9 mouse cellular contexts compared by ENCODE assay signal in genomic region chr7:109617838-109618237, GRCm38 (mm10).
A peak's percentile ranks its signal among the peaks of the same experiment; 100 is the strongest.
DNase-seq lines count a peak whose midpoint lies in the region; ATAC-seq lines count a peak whose summit lies in the region.
"Had no signal": no experiment of that assay in that cellular context is flagged by ENCODE, and none has a peak within 500 bp of the region (broad histone marks: within the 10 kb centered on the region; RNA-seq: fewer than 3 reads in every experiment).

No protein-coding gene starts in this region.

- H3K4me1 ChIP-seq in heart, embryonic 15.5 days (replicated peaks), result peaks cover 81% of the 10 kb centered on the region
- peaks cover 39% of the 10 kb centered on the region for H3K4me1 ChIP-seq in intestine, embryonic 16.5 days (ENCODE audit: control insufficient read depth, insufficient read depth, low read length)
- peaks cover 33% of the 10 kb centered on the region for H3K4me1 ChIP-seq in forebrain, embryonic 15.5 days

- WGBS in heart, embryonic 15.5 days, result 27% methylated on average over 3 of the region's 3 CpGs
- 58% methylated on average over 3 of the region's 3 CpGs for WGBS in intestine, embryonic 16.5 days
- WGBS in forebrain, embryonic 15.5 days, result 81% methylated on average over 3 of the region's 3 CpGs

- no peak overlapping the region for H3K9ac ChIP-seq in heart, embryonic 15.5 days
- H3K9ac ChIP-seq in intestine, embryonic 16.5 days (ENCODE audit: low read depth, low read length), result no peak overlapping the region
- H3K9ac ChIP-seq in forebrain, embryonic 15.5 days (replicated peaks), result no peak overlapping the region

- no peaks in the 10 kb centered on the region for H3K36me3 ChIP-seq in heart, embryonic 15.5 days
- no peaks in the 10 kb centered on the region for H3K36me3 ChIP-seq in intestine, embryonic 16.5 days (ENCODE audit: control insufficient read depth, insufficient read depth, low read length)
- no peaks in the 10 kb centered on the region for H3K36me3 ChIP-seq in forebrain, embryonic 15.5 days

- H3K9me3 ChIP-seq in heart, embryonic 15.5 days (replicated peaks), result no peaks in the 10 kb centered on the region
- no peaks in the 10 kb centered on the region for H3K9me3 ChIP-seq in intestine, embryonic 16.5 days (ENCODE audit: control insufficient read depth, low read length)
- H3K9me3 ChIP-seq in forebrain, embryonic 15.5 days, result no peaks in the 10 kb centered on the region
- H3K9me3 ChIP-seq: limb, embryonic 12.5 days had no signal

- no peak for ATAC-seq in heart, embryonic 15.5 days (replicated peaks; ENCODE audit: insufficient number of reproducible peaks, insufficient read depth, low FRiP score, low read depth)
- ATAC-seq in intestine, embryonic 16.5 days, result no peak
- no peak for ATAC-seq in forebrain, embryonic 15.5 days (replicated peaks)

- H3K4me3 ChIP-seq in heart, embryonic 15.5 days, result no peak overlapping the region
- no peak overlapping the region for H3K4me3 ChIP-seq in intestine, embryonic 16.5 days (ENCODE audit: low read length)
- no peak overlapping the region for H3K4me3 ChIP-seq in forebrain, embryonic 15.5 days
- H3K4me3 ChIP-seq: limb, embryonic 12.5 days had no signal

- no peak overlapping the region for H3K4me2 ChIP-seq in heart, embryonic 15.5 days
- H3K4me2 ChIP-seq in intestine, embryonic 16.5 days (ENCODE audit: low read depth, low read length), result no peak overlapping the region
- no peak overlapping the region for H3K4me2 ChIP-seq in forebrain, embryonic 15.5 days (replicated peaks)

- DNase-seq in kidney, adult 8-10 months, result peak; percentile 19 to 44
- no peak for DNase-seq in kidney, postnatal 4 days
- peak; percentile 59 for DNase-seq in Muller cell, postnatal 12 days (ENCODE audit: inconsistent ontology term)
- DNase-seq in cerebellum, postnatal 36 days, result peak; percentile 94 to 96
- no peak for DNase-seq in frontal cortex, postnatal 10 days (ENCODE audit: low spot score in 2 of 2)

- peak overlapping the region; percentile 96 for H3K27ac ChIP-seq in heart, embryonic 15.5 days
- H3K27ac ChIP-seq in intestine, embryonic 16.5 days (ENCODE audit: low read length), result no peak overlapping the region
- H3K27ac ChIP-seq in forebrain, embryonic 15.5 days (replicated peaks), result no peak overlapping the region

- H3K27me3 ChIP-seq in heart, embryonic 15.5 days, result no peaks in the 10 kb centered on the region
- H3K27me3 ChIP-seq in intestine, embryonic 16.5 days (replicated peaks; ENCODE audit: control insufficient read depth, insufficient read depth, low read length), result no peaks in the 10 kb centered on the region
- H3K27me3 ChIP-seq in forebrain, embryonic 15.5 days, result no peaks in the 10 kb centered on the region
- H3K27me3 ChIP-seq: limb, embryonic 12.5 days had no signal

Comparison
In these comparisons a context has a peak if more than half of its experiments do, and no peak if none do; other contexts are left out.
1. DNase-seq: peak in kidney, adult 8-10 months (2 of 2), Muller cell, postnatal 12 days (single experiment) and cerebellum, postnatal 36 days (2 of 2); none in kidney, postnatal 4 days (0 of 2) and frontal cortex, postnatal 10 days (0 of 2).